In genomic region chr2:116985549-116985948, GRCm38 (mm10) we compare ENCODE assay signal across 24 mouse cellular contexts.
A peak's percentile ranks its signal among the peaks of the same experiment; 100 is the strongest.
DNase-seq lines count a peak whose midpoint lies in the region; ATAC-seq and TF ChIP-seq lines count a peak whose summit lies in the region.
"Had no signal": no experiment of that assay in that cellular context is flagged by ENCODE, and none has a peak within 500 bp of the region (broad histone marks: within the 10 kb centered on the region; RNA-seq: fewer than 3 reads in every experiment).

No protein-coding gene starts in this region.

- no peaks in the 10 kb centered on the region for H3K9me3 ChIP-seq in heart, embryonic 11.5 days (replicated peaks; ENCODE audit: control insufficient read depth, low read length)
- H3K9me3 ChIP-seq in G1E (replicated peaks) = peaks cover 4% of the 10 kb centered on the region
- H3K9me3 ChIP-seq in kidney, embryonic 14.5 days (ENCODE audit: control insufficient read depth, low read length) = no peaks in the 10 kb centered on the region
- H3K9me3 ChIP-seq: forebrain, embryonic 12.5 days; forebrain, embryonic 15.5 days; hindbrain, embryonic 12.5 days; hindbrain, embryonic 15.5 days had no signal

- DNase-seq in heart, adult 9 months (ENCODE audit: low spot score in 2 of 2) = no peak
- DNase-seq in 416B (ENCODE audit: low read depth) (peak; percentile 76), G1E (ENCODE audit: low spot score) (no peak)
- DNase-seq in kidney, postnatal 4 days = no peak
- DNase-seq: adrenal gland, adult 2 months; adrenal gland, postnatal 14 days; cerebellum, adult 11-12 months; cerebellum, adult 8-10 months; cerebellum, postnatal 10 days; cerebellum, postnatal 36 days; embryo, embryonic 11 days; gastrocnemius, postnatal 25 days; heart, adult 2 months; heart, postnatal 10 days had no signal

- no peak overlapping the region for H3K9ac ChIP-seq in heart, embryonic 11.5 days (ENCODE audit: low read depth, low read length)
- no peak overlapping the region for H3K9ac ChIP-seq in kidney, embryonic 14.5 days (ENCODE audit: low read depth, low read length)
- H3K9ac ChIP-seq: embryonic facial prominence, embryonic 13.5 days; forebrain, embryonic 12.5 days; forebrain, embryonic 15.5 days; hindbrain, embryonic 12.5 days; hindbrain, embryonic 15.5 days had no signal

- H3K4me1 ChIP-seq in heart, embryonic 11.5 days (ENCODE audit: control insufficient read depth, insufficient read depth, low read length) = peaks cover 21% of the 10 kb centered on the region
- H3K4me1 ChIP-seq in G1E (ENCODE audit: insufficient read depth, low read depth, low read length) = peaks cover 36% of the 10 kb centered on the region
- peaks cover 9% of the 10 kb centered on the region; the same call in 1 of the 2 replicates for H3K4me1 ChIP-seq in kidney, embryonic 14.5 days (ENCODE audit: control insufficient read depth, insufficient read depth, low read length)
- H3K4me1 ChIP-seq: forebrain, embryonic 15.5 days; hindbrain, embryonic 15.5 days had no signal

- ATAC-seq in heart, embryonic 11.5 days (replicated peaks; ENCODE audit: insufficient number of reproducible peaks, low FRiP score, low TSS enrichment) = no peak
- peak; percentile 74 for ATAC-seq in G1E (ENCODE audit: extremely low read depth, insufficient number of reproducible peaks, low FRiP score, poor library complexity, severe bottlenecking)
- ATAC-seq in kidney, embryonic 14.5 days (ENCODE audit: low FRiP score, low TSS enrichment) = no peak
- ATAC-seq: forebrain, embryonic 15.5 days; intestine, postnatal 0 days had no signal

- H3K4me3 ChIP-seq in heart, embryonic 11.5 days (ENCODE audit: low read depth, low read length) = no peak overlapping the region
- H3K4me3 ChIP-seq in G1E (ENCODE audit: low read depth, low read length) = no peak overlapping the region
- H3K4me3 ChIP-seq in kidney, embryonic 14.5 days (ENCODE audit: low read length) = no peak overlapping the region
- H3K4me3 ChIP-seq: embryonic facial prominence, embryonic 10.5 days; embryonic facial prominence, embryonic 13.5 days; erythroblast, embryonic 14.5 days; forebrain, embryonic 12.5 days; forebrain, embryonic 15.5 days; heart, adult 2 months; hindbrain, embryonic 12.5 days; hindbrain, embryonic 15.5 days had no signal

- no peak overlapping the region for H3K4me2 ChIP-seq in heart, embryonic 11.5 days
- no peak overlapping the region for H3K4me2 ChIP-seq in kidney, embryonic 14.5 days (replicated peaks; ENCODE audit: low read depth, low read length)
- H3K4me2 ChIP-seq: embryonic facial prominence, embryonic 13.5 days; forebrain, embryonic 12.5 days; forebrain, embryonic 15.5 days; hindbrain, embryonic 12.5 days; hindbrain, embryonic 15.5 days had no signal

- H3K27ac ChIP-seq in heart, embryonic 11.5 days (ENCODE audit: low read depth, low read length) = 0 out of 2 replicates have a peak overlapping the region, but pooled peaks have one; percentile 29
- no peak overlapping the region for H3K27ac ChIP-seq in kidney, embryonic 14.5 days (ENCODE audit: low read depth, low read length)
- H3K27ac ChIP-seq: embryonic facial prominence, embryonic 10.5 days; embryonic facial prominence, embryonic 13.5 days; forebrain, embryonic 12.5 days; forebrain, embryonic 15.5 days; heart, adult 2 months; hindbrain, embryonic 12.5 days; hindbrain, embryonic 15.5 days had no signal

- no peak for TF ChIP-seq CTCF in G1E (IDR thresholded peaks at IDR 0.05; ENCODE audit: low read depth, low read length)

- 15% methylated on average over 5 of the region's 5 CpGs for WGBS in heart, embryonic 11.5 days (ENCODE audit: insufficient replicate concordance)
- 66% methylated on average over 5 of the region's 5 CpGs for WGBS in kidney, embryonic 14.5 days

- H3K27me3 ChIP-seq in heart, embryonic 11.5 days (ENCODE audit: control insufficient read depth, insufficient read depth, low read length) = no peaks in the 10 kb centered on the region
- no peaks in the 10 kb centered on the region for H3K27me3 ChIP-seq in G1E (ENCODE audit: insufficient read depth, low read length)
- H3K27me3 ChIP-seq in kidney, embryonic 14.5 days (ENCODE audit: control insufficient read depth, insufficient read depth, low read length) = no peaks in the 10 kb centered on the region
- H3K27me3 ChIP-seq: embryonic facial prominence, embryonic 13.5 days; forebrain, embryonic 12.5 days; forebrain, embryonic 15.5 days; hindbrain, embryonic 12.5 days; hindbrain, embryonic 15.5 days had no signal

- no peaks in the 10 kb centered on the region for H3K36me3 ChIP-seq in heart, embryonic 11.5 days (ENCODE audit: control insufficient read depth, insufficient read depth, low read length)
- H3K36me3 ChIP-seq in G1E (replicated peaks) = no peaks in the 10 kb centered on the region
- no peaks in the 10 kb centered on the region for H3K36me3 ChIP-seq in kidney, embryonic 14.5 days (ENCODE audit: control insufficient read depth, insufficient read depth, low read length)
- H3K36me3 ChIP-seq: embryonic facial prominence, embryonic 10.5 days; embryonic facial prominence, embryonic 13.5 days; forebrain, embryonic 12.5 days; forebrain, embryonic 15.5 days; hindbrain, embryonic 12.5 days; hindbrain, embryonic 15.5 days had no signal
